Mouse (Mus musculus): ENCODE measurements around the gene Thbs1. TPM values are rescaled to one million over a fixed set of nuclear protein-coding genes. Genes with fewer than 3 reads are reported as not detected.

Gene Thbs1
- total RNA-seq (2014; fragmentation: Nextera tagmentation) (0.11 TPM in 1 of 2 replicates, not detected in the other), total RNA-seq (2017) (3.2 and 4.7 TPM in 2 replicates)

DNA sequence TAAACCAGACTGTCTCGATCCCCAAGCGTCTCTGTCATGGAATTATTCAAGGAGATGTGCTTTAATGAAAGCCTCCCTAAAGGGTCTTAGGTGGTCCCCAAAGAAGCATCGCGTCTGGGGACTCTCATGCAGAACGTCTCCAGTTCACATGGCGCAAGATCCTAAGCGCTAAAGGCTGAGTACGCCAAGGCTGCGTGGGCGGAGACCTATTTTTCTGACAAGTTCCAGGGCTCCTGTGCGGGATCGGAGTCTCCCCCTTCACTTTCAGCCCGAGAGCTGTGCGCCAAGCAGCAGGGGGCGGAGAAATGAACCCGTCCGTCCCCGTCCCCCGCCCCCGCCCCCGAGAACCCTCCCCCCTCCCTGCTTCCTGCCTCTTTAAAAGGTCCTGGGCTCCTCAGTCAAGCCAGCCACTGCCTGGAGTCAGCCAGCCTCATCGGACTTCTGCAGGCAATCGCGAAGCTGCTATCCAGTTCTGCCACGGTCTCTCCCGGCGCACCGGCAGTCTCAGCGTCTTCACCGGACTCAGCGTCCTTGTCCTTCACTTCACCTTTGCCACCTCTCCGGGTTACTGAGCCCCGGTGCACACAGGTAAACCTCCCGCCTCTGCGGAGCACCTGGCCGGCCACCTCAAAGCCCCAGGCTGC lies at the start of gene Thbs1:
Thbs1 (plus strand) TSS at position 389 of the 644 bp plus-strand sequence.
- ATAC-seq (replicated peaks; ENCODE audit: poor library complexity, severe bottlenecking): peak; percentile 70

DNA sequence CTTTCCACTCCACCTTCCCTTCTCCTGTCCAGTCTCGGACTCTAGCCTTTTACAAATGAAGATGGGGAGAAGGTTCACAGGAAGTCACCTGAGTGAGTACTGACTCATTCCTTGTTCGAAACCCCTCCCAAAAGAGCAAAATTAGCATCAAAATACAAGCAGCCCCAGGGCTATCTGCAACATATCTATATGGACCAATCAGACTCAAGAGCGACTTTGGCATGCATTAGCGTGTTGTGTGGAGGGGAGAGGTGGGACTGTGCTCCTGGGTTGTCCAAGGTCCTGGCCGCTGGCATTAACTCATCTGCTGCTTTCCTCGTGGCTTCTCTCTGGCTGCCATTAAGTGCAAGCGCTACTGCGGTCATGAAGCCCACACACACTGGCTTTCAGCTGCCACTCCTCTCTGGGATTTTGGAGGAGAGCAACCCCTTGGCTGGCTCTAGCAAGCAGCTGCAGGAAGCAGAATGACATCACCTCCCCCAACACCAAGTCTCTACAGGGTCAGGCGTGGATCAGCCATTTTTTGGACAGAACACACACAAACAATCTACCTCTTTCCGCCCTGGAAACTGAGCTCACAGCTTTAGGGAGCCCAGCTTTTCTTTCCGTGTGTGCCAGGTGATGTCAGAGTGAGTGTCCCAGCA lies 47.4 kb upstream of the Thbs1 start:
- no peak for ATAC-seq (replicated peaks; ENCODE audit: poor library complexity, severe bottlenecking)

DNA sequence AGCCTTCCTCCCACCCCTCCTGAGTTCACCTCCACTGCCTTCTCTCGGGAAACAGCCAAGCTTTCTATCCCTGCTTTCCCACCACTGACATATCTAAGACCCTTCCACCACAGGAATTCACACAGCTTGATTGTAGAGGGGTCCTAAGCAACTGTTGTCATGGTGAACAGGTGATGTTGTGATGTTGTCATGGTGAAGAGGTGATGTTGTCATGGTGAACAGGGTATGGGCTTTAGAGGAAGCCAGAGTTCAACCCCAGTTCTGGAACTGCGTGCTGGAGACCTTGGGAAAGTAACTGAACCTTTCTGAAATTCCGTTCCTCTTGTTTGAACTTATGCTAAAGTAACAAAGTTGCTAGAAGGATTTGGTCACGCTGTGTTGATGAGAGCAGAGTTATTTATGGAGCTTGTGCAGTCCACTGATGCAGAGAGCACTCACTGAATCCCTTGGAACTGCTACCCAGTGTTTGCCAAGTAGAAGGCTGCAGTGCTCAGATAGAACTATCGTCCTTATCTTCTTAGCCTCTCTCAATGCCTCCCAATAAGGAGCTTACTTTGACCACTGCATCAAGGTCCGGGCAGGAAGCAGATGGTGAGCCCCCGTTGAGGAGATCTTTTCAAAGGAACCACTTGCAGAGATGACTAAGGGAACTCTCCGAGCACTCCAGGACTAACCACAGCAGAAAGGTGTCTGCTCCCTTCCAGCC lies 45.5 kb upstream of the Thbs1 start:
- ATAC-seq (replicated peaks; ENCODE audit: poor library complexity, severe bottlenecking): peak; percentile 35

GRCm38 (mm10) chr2:118069975-118070374 lies 41.7 kb upstream of the Thbs1 start:
- no peak for ATAC-seq (replicated peaks; ENCODE audit: poor library complexity, severe bottlenecking)

DNA sequence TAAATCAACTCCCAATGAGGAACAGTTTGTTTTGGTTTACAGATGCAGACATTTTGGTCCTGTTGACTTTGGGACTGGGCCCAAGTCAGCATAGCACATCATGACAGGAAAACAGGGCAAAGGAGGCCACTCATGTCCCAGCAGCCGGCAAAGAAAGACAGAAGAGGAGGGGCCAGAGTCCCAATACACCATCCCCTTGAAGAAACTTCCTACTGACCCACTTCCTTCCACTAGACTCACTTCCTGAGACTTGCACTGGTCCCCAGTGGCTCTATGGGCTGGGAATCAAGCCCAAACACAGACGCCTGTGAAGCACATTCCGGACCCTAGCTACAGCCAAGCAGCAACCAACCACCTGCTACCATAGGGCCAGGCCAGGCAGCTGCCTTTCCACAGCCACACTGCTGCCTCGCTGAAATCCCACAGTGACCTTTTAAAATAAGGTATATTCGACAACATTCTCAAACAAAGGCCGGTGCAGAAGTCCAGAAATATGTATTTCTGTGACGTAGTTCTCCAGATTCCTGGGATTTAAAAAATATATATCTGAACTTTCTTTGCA lies 38.8 kb upstream of the Thbs1 start:
- ATAC-seq (replicated peaks; ENCODE audit: poor library complexity, severe bottlenecking): no peak

GRCm38 (mm10) chr2:118074030-118074429 lies 37.6 kb upstream of the Thbs1 start:
- no peak for ATAC-seq (replicated peaks; ENCODE audit: poor library complexity, severe bottlenecking)

DNA sequence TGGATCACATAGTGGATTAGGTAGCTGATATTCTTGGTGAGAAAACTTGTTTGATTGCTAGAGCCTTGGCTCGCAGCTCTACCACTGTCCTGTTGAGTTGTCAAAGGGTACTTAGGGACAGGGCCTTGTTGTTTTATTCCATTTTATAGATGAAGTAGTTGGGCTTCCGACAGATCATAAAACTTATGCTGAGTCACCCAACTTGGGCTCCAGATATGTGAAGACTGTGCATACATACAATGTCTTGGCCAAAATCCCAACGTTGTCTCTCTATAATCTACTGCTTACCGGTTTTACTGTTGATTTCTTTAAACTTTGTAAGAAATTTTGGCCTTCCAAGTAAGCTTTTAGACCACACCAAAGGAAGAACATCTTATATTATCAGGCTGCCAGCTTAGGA lies 36.5 kb upstream of the Thbs1 start:
- no peak for ATAC-seq (replicated peaks; ENCODE audit: poor library complexity, severe bottlenecking)

DNA sequence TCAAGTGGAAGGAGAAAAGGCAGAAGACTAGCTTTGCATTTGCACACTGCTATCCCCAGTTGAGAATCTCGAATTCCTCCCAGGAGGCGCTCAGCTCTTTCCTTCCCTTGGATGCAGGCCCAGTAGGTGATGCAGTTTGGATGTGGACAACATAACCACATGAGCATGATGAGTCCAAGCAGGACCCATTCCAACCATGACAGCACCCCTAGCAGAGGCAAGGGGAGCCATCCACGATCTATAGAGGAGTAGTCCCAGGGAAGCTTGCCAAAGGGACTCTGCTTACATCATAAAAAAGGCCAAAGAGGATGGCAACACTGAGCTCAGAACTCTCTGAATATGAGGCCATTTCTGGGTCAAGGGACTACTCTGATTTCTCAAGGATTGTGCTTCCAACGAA lies 32.5 kb upstream of the Thbs1 start:
- no peak for ATAC-seq (replicated peaks; ENCODE audit: poor library complexity, severe bottlenecking)

GRCm38 (mm10) chr2:118081581-118081980 lies 30.1 kb upstream of the Thbs1 start:
- ATAC-seq (replicated peaks; ENCODE audit: poor library complexity, severe bottlenecking): no peak

GRCm38 (mm10) chr2:118083652-118084051 lies 28.0 kb upstream of the Thbs1 start:
- ATAC-seq (replicated peaks; ENCODE audit: poor library complexity, severe bottlenecking): no peak

GRCm38 (mm10) chr2:118084693-118085092 lies 27.0 kb upstream of the Thbs1 start:
- ATAC-seq (replicated peaks; ENCODE audit: poor library complexity, severe bottlenecking): no peak

GRCm38 (mm10) chr2:118085647-118086046 lies 26.0 kb upstream of the Thbs1 start:
- ATAC-seq (replicated peaks; ENCODE audit: poor library complexity, severe bottlenecking): no peak

GRCm38 (mm10) chr2:118087044-118087726 lies 24.5 kb upstream of the Thbs1 start:
- no peak for ATAC-seq (replicated peaks; ENCODE audit: poor library complexity, severe bottlenecking)

DNA sequence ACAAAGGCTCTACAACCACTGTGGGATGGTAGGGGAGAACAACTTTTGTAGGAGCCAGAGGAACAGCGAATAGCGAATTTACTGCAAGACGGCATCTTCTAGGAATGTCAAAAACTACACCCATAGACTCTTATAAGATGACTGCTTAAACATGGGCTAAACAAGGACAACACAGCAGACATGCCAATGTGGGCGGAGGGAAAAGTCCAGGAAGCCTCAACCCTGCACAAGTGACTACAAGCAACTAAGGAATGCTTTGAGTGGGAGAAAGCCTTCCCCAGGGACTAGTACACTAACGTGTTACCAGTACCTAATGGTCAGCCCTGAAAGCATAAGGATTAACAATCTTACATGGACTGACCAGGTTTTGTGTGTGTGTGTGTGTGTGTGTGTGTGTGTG lies 20.4 kb upstream of the Thbs1 start:
- ATAC-seq (replicated peaks; ENCODE audit: poor library complexity, severe bottlenecking): no peak

DNA sequence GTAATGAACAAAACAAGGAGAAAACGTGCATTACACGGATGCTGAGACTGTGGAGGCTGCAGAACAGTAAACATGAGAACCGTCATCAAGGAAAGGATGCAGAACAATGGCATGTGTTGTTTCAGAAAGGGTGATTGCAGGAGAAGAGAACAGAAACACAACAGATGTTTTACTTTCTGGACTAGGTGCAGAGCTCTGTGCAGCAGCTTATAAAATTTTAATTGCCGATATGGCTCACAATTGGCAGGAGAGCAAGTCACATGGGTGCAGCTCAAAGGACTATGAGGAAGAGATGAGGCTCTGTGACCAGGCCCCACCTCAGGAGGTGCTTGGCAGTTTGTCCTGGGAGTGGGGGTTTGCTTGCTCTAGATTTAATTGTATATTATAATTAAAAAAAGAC lies 12.6 kb upstream of the Thbs1 start:
- ATAC-seq (replicated peaks; ENCODE audit: poor library complexity, severe bottlenecking): no peak

DNA sequence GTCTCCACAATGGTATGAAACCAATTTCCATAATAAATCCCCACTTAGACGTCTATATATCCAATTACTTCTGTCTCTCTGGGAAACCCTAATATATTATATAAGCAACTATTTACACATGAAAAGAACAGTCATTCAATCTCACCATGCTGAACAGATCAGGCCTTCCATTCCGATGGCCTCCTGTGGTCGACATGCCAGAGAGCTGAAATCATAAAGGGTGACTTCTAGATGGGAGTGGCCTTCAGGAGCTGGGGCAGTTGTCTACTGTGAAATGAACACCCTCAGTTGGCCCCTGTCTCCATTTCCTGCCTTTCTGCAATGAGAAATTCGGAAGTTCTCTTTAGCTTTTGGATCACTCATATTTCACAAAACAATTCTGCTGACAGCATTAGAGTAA lies 9.5 kb upstream of the Thbs1 start:
- peak; percentile 48; the same call in 1 of the 2 replicates for ATAC-seq (replicated peaks; ENCODE audit: poor library complexity, severe bottlenecking)

DNA sequence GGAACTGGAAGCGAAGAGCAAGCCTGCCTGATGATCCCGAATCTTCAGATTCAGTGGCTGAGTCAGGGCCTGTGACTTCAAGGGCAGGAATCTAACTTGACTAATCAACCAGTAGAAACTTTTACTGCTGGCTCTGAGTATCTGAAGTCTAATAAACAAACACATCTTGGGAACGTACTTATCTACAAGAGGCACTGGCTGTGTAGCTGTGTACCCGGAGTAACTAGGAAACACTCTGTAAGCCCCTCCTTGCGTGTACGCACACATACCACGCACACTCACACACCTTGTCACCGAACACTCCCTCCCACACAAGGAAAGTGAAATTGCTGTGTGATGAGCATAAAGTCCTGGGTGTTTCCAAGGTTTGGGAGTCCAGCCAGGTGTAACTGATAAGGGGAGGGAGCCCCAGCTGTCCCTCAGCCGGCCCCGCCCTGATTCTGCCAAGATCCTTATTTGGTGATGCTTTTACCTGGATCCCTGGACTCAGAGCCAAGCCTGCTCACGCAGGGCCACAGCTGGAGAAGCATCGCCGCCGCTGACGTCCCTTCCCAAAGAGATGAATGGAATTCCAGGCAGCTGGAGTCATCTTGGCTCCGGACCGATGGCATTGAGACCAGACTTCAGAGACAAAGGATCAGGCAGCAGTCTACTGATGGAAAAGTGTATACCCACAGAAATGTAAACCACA lies 1.3 kb upstream of the Thbs1 start:
- ATAC-seq (replicated peaks; ENCODE audit: poor library complexity, severe bottlenecking): no peak

GRCm38 (mm10) chr2:118111116-118111487 lies 574 bp upstream of the Thbs1 start:
- peak; percentile 83 for ATAC-seq (replicated peaks; ENCODE audit: poor library complexity, severe bottlenecking)

DNA sequence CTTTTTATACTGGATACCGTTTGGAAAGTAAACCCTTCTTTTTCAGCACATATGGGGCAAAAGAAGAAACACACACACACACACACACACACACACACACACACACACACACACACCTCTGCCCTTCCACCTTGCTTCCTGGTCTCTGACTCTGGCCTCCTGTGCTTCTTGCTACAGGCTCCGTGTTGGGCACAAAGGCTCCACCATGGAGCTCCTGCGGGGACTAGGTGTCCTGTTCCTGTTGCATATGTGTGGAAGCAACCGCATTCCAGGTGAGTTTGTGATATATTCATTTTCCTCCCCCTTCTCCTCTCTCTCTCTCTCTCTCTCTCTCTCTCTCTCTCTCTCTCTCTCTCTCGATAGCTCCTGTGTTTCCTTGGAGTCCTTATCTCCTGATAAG lies 762 bp downstream of the Thbs1 start:
- ATAC-seq (replicated peaks; ENCODE audit: poor library complexity, severe bottlenecking): no peak

GRCm38 (mm10) chr2:118112846-118113479 lies 1.3 kb downstream of the Thbs1 start:
- no peak for ATAC-seq (replicated peaks; ENCODE audit: poor library complexity, severe bottlenecking)
